Mouse (Mus musculus): ENCODE data around the gene Fkbp7.
"Not testable (repeated sequence)": the region's sequence is repeated elsewhere in the genome, so short reads cannot be mapped to it uniquely, and the experiment has no call there.

Gene Fkbp7

DNA sequence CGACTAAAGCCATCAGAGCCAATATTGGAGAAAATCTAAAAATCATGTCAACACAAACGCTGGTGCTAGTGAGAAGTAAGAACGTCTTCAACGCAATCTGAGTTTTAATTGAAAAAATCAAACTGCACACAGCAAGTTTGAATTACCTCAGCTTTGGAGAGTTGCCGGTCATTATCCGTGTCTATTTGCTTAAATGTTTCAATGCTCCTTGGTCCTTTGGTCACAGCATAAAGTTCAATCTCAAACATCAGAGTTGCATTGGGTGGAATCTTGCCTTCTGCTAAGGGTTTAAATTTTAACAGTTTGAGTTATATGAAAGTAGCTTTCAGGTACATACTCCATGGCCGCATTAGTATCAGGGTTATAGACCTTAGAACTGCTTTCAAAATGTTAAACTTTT is 7.4 kb downstream of the Fkbp7 start:
- no peak for DNase-seq (ENCODE audit: low spot score)

GRCm38 (mm10) chr2:76659419-76659818 is 13.5 kb downstream of the Fkbp7 start:
- DNase-seq (ENCODE audit: low spot score): no peak

GRCm38 (mm10) chr2:76658551-76658950 is 14.4 kb downstream of the Fkbp7 start:
- no peak for DNase-seq (ENCODE audit: low spot score)

DNA sequence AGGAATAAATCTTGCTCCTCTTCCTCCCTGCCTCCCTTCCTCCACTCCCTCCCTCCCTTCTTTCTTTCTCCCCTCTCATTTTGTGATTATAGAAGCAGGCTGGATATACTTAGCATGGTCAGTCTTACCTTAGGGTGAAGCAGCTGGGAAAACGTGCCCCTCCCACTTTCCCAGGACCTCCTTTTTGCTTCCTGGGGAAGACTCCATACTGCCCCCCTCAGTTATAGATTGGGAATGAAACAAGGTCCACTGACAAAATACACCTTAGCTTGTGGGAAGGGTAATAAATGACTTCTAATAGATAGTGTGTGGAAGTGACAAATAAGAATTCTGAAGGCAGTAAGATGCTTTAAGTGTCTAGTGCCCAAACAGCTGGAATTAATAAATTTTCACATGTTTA is 16.9 kb downstream of the Fkbp7 start:
- DNase-seq (ENCODE audit: low spot score): no peak

- DNase-seq (ENCODE audit: low spot score): no peak
These were observed 17.5 kb downstream of the Fkbp7 start for GRCm38 (mm10) chr2:76655444-76655843.

GRCm38 (mm10) chr2:76654646-76655045 is 18.3 kb downstream of the Fkbp7 start:
- no peak for DNase-seq (ENCODE audit: low spot score)

- no peak for DNase-seq (ENCODE audit: low spot score)
These were observed 19.8 kb downstream of the Fkbp7 start for GRCm38 (mm10) chr2:76653070-76653469.

- DNase-seq (ENCODE audit: low spot score): no peak
These were observed 24.2 kb downstream of the Fkbp7 start for GRCm38 (mm10) chr2:76648666-76649141.

GRCm38 (mm10) chr2:76647883-76648570 is 24.9 kb downstream of the Fkbp7 start, which contains the start of the genes Prkra and Pjvk:
TSS of gene Prkra (minus strand) at chr2:76648015.
TSS of gene Pjvk (plus strand) at chr2:76648476.
- peak; percentile 99 for DNase-seq (ENCODE audit: low spot score)

- DNase-seq (ENCODE audit: low spot score): no peak
These were observed 25.5 kb downstream of the Fkbp7 start for GRCm38 (mm10) chr2:76647441-76647869.

- DNase-seq (ENCODE audit: low spot score): no peak
These were observed 29.1 kb downstream of the Fkbp7 start for GRCm38 (mm10) chr2:76643801-76644200.

GRCm38 (mm10) chr2:76639637-76640036 is 33.3 kb downstream of the Fkbp7 start:
- DNase-seq (ENCODE audit: low spot score): no peak

- DNase-seq (ENCODE audit: low spot score): no peak
These were observed 41.3 kb downstream of the Fkbp7 start for GRCm38 (mm10) chr2:76631600-76631999.

DNA sequence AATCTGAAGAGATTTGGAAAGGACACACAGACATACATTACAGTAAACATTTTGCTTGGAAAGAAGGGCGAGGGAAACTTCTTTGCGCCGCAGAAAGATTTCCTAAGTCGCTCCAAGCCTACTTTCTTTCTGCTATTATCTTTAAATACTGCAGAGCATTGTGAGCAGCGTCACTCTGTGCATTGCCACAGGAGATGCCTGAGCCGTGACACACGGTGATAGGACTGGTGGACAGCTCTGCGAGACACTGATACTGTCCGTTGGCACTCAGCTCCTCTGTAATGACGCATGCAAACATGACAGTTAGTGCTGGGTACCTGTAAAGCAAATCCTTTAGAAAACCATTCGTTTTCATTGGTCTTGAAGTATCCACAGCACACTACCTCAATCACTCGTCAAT is 42.6 kb downstream of the Fkbp7 start:
- no peak for DNase-seq (ENCODE audit: low spot score)

- DNase-seq (ENCODE audit: low spot score): not testable (repeated sequence)
These were observed 50.6 kb downstream of the Fkbp7 start for GRCm38 (mm10) chr2:76622316-76622715.

GRCm38 (mm10) chr2:76621724-76622123 is 51.2 kb downstream of the Fkbp7 start:
- no peak for DNase-seq (ENCODE audit: low spot score)

- DNase-seq (ENCODE audit: low spot score): no peak
These were observed 52.7 kb downstream of the Fkbp7 start for GRCm38 (mm10) chr2:76620188-76620587.

- peak; percentile 36 for DNase-seq (ENCODE audit: low spot score)
These were observed 54.8 kb downstream of the Fkbp7 start for GRCm38 (mm10) chr2:76618078-76618477.
